Mouse (Mus musculus) adrenal gland, postnatal 36 days (tissue): ENCODE results near the gene Tspan5. TPM values are rescaled to one million over a fixed set of nuclear protein-coding genes. Genes with fewer than 3 reads are reported as not detected.

ENCODE experiments used
- DNase-seq, 2 experiments: peaks; one replicate each; pipeline ENCODE4 v3.0.0; 2021; ENCODE audit warnings: mixed read lengths in 1 of 2
- total RNA-seq, 2 experiments: library from RNA; stranded (reverse); gene quantifications; 2 replicates each; pipeline ENCODE4 v1.2.3; 2021

Gene Tspan5
- total RNA-seq, 2 experiments from 2014 or later: 54.6 to 82.7 TPM

- DNase-seq: no peak
Measured at GRCm38 (mm10) chr3:138926161-138926560, 184.2 kb downstream of the Tspan5 start.

- DNase-seq: no peak
Measured at GRCm38 (mm10) chr3:138927437-138927836, 185.4 kb downstream of the Tspan5 start.

GRCm38 (mm10) chr3:138936780-138937179, 194.8 kb downstream of the Tspan5 start:
- no peak for DNase-seq

GRCm38 (mm10) chr3:138937241-138937640, 195.2 kb downstream of the Tspan5 start:
- no peak for DNase-seq

GRCm38 (mm10) chr3:138941604-138942003, 199.6 kb downstream of the Tspan5 start:
- no peak for DNase-seq

- DNase-seq: no peak
Measured at GRCm38 (mm10) chr3:138945516-138945915, 203.5 kb downstream of the Tspan5 start.

- DNase-seq: no peak
Measured at GRCm38 (mm10) chr3:138949081-138949480, 207.1 kb downstream of the Tspan5 start.

- DNase-seq: no peak
Measured at GRCm38 (mm10) chr3:138955220-138955619, 213.2 kb downstream of the Tspan5 start.

Other genes starting within 250 kb of the Tspan5 start
- gene Eif4e, start 216.0 kb upstream of the Tspan5 start, total RNA-seq: 100 to 1,000 TPM; 193 to 194 TPM